Mouse (Mus musculus) brain, embryonic 14.5 days (tissue): ENCODE results near the gene Zdhhc11.

Source experiments
- CTCF ChIP-seq: fragments of 200-500 bp; IDR thresholded peaks from 2 replicates; pipeline ENCODE4 v1.5.1; 2012; ENCODE audit warnings: inconsistent platforms, mild to moderate bottlenecking, moderate library complexity, borderline replicate concordance; ENCODE audit not compliant: insufficient read depth, insufficient read length; ENCODE audit errors: extremely low read depth
- POLR2A ChIP-seq: fragments of 200-500 bp; IDR thresholded peaks from 2 replicates; pipeline ENCODE4 v1.6.1; 2012; ENCODE audit warnings: mild to moderate bottlenecking, inconsistent platforms, borderline replicate concordance; ENCODE audit not compliant: poor library complexity, insufficient read depth, insufficient read length, severe bottlenecking; ENCODE audit errors: extremely low read depth

DNA sequence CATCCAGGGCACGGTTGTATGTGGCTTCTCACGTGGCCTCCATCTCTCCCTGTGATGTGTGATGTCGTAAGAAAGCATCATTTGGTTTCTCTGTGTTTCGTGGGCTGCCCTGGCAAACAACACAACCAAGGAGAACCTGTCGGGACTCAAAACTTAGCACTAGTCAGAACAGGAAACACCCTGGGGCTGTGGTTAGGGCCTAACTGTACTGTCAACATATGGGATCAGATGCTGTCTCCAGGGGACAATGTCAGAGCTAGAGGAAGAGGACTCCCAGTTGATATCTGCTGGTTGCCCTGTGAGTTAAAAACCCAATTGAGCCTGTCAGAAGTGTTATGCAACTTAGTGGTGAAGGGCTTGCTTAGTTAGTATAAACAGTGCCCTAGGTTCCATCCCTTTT lies 8.1 kb upstream of the Zdhhc11 start:
- TF ChIP-seq POLR2A (no peak), CTCF (no peak)
